Mouse (Mus musculus): ENCODE measurements at regions not wholly inside any gene's neighbourhood (a gene's known extent, or its start where the extent isn't known, plus 50 kb on each side); places are given as distances from the start of the nearest gene placed in this dataset.
"Not testable (repeated sequence)": the region's sequence is repeated elsewhere in the genome, so short reads cannot be mapped to it uniquely, and the experiment has no call there.

DNA sequence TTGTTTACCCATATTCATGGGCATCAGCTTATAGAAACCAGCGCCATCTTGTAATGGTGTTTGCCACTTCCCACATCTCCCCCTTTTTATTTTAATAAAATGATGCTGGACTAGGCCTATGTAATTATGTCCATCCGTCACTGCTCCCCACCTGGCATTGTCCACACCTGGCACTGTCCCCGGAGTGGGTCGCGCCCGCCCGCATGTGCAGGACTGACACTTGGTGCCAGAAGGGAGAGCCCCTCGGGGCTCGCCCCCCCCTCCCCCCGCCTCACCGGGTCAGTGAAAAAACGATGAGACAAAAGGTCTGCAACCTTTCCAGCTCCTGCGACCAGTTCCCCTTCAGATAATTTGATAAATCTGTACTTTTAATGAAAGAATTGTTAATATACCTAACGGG, 450.8 kb upstream of the Epha6 start:
- H3K4me1 ChIP-seq (replicated peaks; ENCODE audit: insufficient read depth, low read length); H3K9me3 ChIP-seq (replicated peaks; ENCODE audit: low read length); DNase-seq (ENCODE audit: low spot score); H3K4me2 ChIP-seq (ENCODE audit: low read length); H3K36me3 ChIP-seq (ENCODE audit: insufficient read depth, low read length); H3K27ac ChIP-seq; H3K27me3 ChIP-seq (ENCODE audit: insufficient read depth, low read length); H3K4me3 ChIP-seq (replicated peaks; ENCODE audit: low read depth, low read length); H3K9ac ChIP-seq (ENCODE audit: low read depth, low read length): not testable (repeated sequence)
- 69% methylated on average over 14 of the region's 14 CpGs for WGBS
- ATAC-seq (replicated peaks; ENCODE audit: low FRiP score, low read depth): 0 out of 2 replicates have a peak, but pooled peaks have one; percentile 54

DNA sequence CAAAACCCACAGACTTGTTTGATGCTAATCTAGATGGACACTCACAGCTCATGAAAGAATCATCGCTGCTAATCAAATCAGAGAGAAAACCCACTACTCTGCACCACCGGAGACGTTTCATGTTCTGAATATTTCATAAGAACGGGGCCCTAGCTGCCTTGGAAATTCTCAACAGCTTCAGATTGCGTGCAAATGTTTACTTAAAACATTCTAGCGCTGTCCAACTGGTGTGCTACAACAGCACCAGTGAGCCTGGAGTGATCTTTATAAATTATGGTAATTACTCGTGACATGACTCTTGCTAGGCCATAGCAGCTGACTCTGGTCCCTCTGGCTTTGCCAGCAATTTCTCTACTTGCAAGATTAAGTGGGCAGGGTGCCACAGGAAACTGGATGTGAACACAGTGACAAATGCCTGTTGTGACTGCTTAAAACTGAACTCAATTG, 435.8 kb upstream of the Epha6 start:
- Histone ChIP-seq H3K4me3 (replicated peaks; ENCODE audit: low read depth, low read length) (no peak overlapping the region), H3K9ac (ENCODE audit: low read depth, low read length) (no peak overlapping the region), H3K4me1 (replicated peaks; ENCODE audit: insufficient read depth, low read length) (no peaks in the 10 kb centered on the region), H3K9me3 (replicated peaks; ENCODE audit: low read length) (no peaks in the 10 kb centered on the region), H3K27me3 (ENCODE audit: insufficient read depth, low read length) (no peaks in the 10 kb centered on the region), H3K4me2 (ENCODE audit: low read length) (no peak overlapping the region), H3K36me3 (ENCODE audit: insufficient read depth, low read length) (no peaks in the 10 kb centered on the region), H3K27ac (no peak overlapping the region)
- no peak for TF ChIP-seq CTCF (IDR thresholded peaks at IDR 0.05; ENCODE audit: low read depth)
- 48% methylated on average over 7 of the region's 7 CpGs for WGBS
- DNase-seq (ENCODE audit: low spot score): peak; percentile 39
- ATAC-seq (replicated peaks; ENCODE audit: low FRiP score, low read depth): no peak

All from kidney, postnatal 0 days (tissue).